In the genomic region with DNA sequence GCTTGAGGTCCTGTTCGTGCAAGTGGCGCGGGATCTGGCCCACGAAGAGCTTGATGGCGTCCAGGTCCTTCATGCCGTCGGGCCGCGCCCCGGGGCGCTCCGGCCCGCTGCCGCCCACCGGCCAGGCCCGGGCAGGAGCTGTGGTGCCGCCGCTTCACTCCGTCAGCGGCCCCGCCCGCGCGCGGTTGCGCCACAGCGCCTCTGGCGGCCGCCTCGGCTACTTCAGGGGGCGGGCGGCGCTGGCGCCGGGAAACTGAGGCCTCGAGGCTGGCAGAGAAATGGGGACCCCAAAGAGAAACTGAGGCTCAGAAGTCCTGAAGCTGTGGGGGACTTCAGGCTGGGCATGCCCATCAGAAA, we compare ENCODE assay signal across 8 mouse cellular contexts. TPM values are rescaled to one million over a fixed set of nuclear protein-coding genes. Genes with fewer than 3 reads are reported as not detected.
DNase-seq lines count a peak whose midpoint lies in the region; ATAC-seq and TF ChIP-seq lines count a peak whose summit lies in the region.

A gene (minus strand): TSS at position 177 of the 357 bp plus-strand sequence.

- peak within 1 kb of the TSS; percentile 72 for H3K4me3 ChIP-seq in forebrain, embryonic 14.5 days (ENCODE audit: low read depth, low read length)
- H3K4me3 ChIP-seq in limb, embryonic 15.5 days, result peak within 1 kb of the TSS; percentile 52
- peak within 1 kb of the TSS; percentile 77 for H3K4me3 ChIP-seq in midbrain, embryonic 14.5 days (replicated peaks; ENCODE audit: low read depth, low read length)
- H3K4me3 ChIP-seq in stomach, postnatal 0 days (ENCODE audit: low read depth, low read length), result peak within 1 kb of the TSS; percentile 40

- peaks cover 15% of the 10 kb centered on the region for H3K36me3 ChIP-seq in forebrain, embryonic 14.5 days (ENCODE audit: control insufficient read depth, insufficient read depth, low read length)
- peaks cover 13% of the 10 kb centered on the region for H3K36me3 ChIP-seq in limb, embryonic 15.5 days
- H3K36me3 ChIP-seq in midbrain, embryonic 14.5 days (ENCODE audit: control insufficient read depth, insufficient read depth, low read length), result peaks cover 13% of the 10 kb centered on the region
- no peaks in the 10 kb centered on the region for H3K36me3 ChIP-seq in stomach, postnatal 0 days (ENCODE audit: control insufficient read depth, insufficient read depth, low read length)

- H3K27ac ChIP-seq in forebrain, embryonic 14.5 days (ENCODE audit: low read depth, low read length), result peak within 1 kb of the TSS; percentile 70
- H3K27ac ChIP-seq in limb, embryonic 15.5 days, result no peak within 1 kb of the TSS
- peak within 1 kb of the TSS; percentile 86 for H3K27ac ChIP-seq in midbrain, embryonic 14.5 days (replicated peaks; ENCODE audit: low read depth, low read length)
- H3K27ac ChIP-seq in stomach, postnatal 0 days (replicated peaks), result no peak within 1 kb of the TSS

- H3K4me2 ChIP-seq in forebrain, embryonic 14.5 days (ENCODE audit: low read length), result peak within 1 kb of the TSS; percentile 60
- peak within 1 kb of the TSS; percentile 87 for H3K4me2 ChIP-seq in limb, embryonic 15.5 days
- peak within 1 kb of the TSS; percentile 75 for H3K4me2 ChIP-seq in midbrain, embryonic 14.5 days (ENCODE audit: low read length)
- peak within 1 kb of the TSS; percentile 79 for H3K4me2 ChIP-seq in stomach, postnatal 0 days (replicated peaks; ENCODE audit: low read depth)

- peak; percentile 74 for TF ChIP-seq CTCF in stomach, postnatal 0 days (IDR thresholded peaks at IDR 0.05; ENCODE audit: low read depth)

- H3K9me3 ChIP-seq in forebrain, embryonic 14.5 days (replicated peaks; ENCODE audit: control insufficient read depth, low read length), result no peaks in the 10 kb centered on the region
- no peaks in the 10 kb centered on the region for H3K9me3 ChIP-seq in limb, embryonic 15.5 days
- no peaks in the 10 kb centered on the region for H3K9me3 ChIP-seq in midbrain, embryonic 14.5 days (ENCODE audit: control insufficient read depth, low read length)
- no peaks in the 10 kb centered on the region for H3K9me3 ChIP-seq in stomach, postnatal 0 days (ENCODE audit: control insufficient read depth, low read length)

- peak within 1 kb of the TSS; percentile 85 for H3K9ac ChIP-seq in forebrain, embryonic 14.5 days (ENCODE audit: low read length)
- peak within 1 kb of the TSS; percentile 58 for H3K9ac ChIP-seq in limb, embryonic 15.5 days
- peak within 1 kb of the TSS; percentile 92 for H3K9ac ChIP-seq in midbrain, embryonic 14.5 days (replicated peaks; ENCODE audit: low read length)
- peak within 1 kb of the TSS; percentile 47 for H3K9ac ChIP-seq in stomach, postnatal 0 days (ENCODE audit: low read length)

- no peaks in the 10 kb centered on the region for H3K27me3 ChIP-seq in forebrain, embryonic 14.5 days (replicated peaks; ENCODE audit: control insufficient read depth, insufficient read depth, low read length)
- H3K27me3 ChIP-seq in limb, embryonic 15.5 days, result peaks cover 43% of the 10 kb centered on the region
- H3K27me3 ChIP-seq in midbrain, embryonic 14.5 days (ENCODE audit: control insufficient read depth, insufficient read depth, low read length), result no peaks in the 10 kb centered on the region
- H3K27me3 ChIP-seq in stomach, postnatal 0 days (ENCODE audit: control insufficient read depth, insufficient read depth, low read length), result no peaks in the 10 kb centered on the region; the same call in 1 of the 2 replicates

- peak; percentile 59; the same call in 1 of the 2 replicates for ATAC-seq in cerebellum, adult (ENCODE audit: insufficient number of reproducible peaks, low FRiP score, low TSS enrichment)
- ATAC-seq in forebrain, embryonic 14.5 days, result peak; percentile 81
- ATAC-seq in inflammation-experienced regulatory T-cells, adult 6 months, result peak; percentile 72
- ATAC-seq in limb, embryonic 15.5 days (ENCODE audit: insufficient number of reproducible peaks, low FRiP score, low TSS enrichment, low read depth), result no peak
- ATAC-seq in midbrain, embryonic 14.5 days (ENCODE audit: low FRiP score, low TSS enrichment), result peak; percentile 76
- ATAC-seq in stomach, postnatal 0 days (ENCODE audit: low FRiP score, low TSS enrichment), result peak; percentile 53; the same call in 1 of the 2 replicates

- peak; percentile 57 for DNase-seq in spleen, adult 12 weeks (ENCODE audit: low spot score)
- DNase-seq in spleen, postnatal 36 days (ENCODE audit: low spot score in 2 of 2), result no peak
- peak; percentile 67 for DNase-seq in forebrain, embryonic 14.5 days (ENCODE audit: low spot score)
- DNase-seq in midbrain, embryonic 14.5 days, result peak; percentile 87
- peak; percentile 65 for DNase-seq in stomach, postnatal 0 days (ENCODE audit: low spot score)

- no peak for TF ChIP-seq EP300 in stomach, postnatal 0 days (optimal IDR thresholded peaks at IDR 0.05)

- H3K4me1 ChIP-seq in forebrain, embryonic 14.5 days (ENCODE audit: control insufficient read depth, insufficient read depth, low read length), result peaks cover 23% of the 10 kb centered on the region
- peaks cover 9% of the 10 kb centered on the region for H3K4me1 ChIP-seq in limb, embryonic 15.5 days
- peaks cover 48% of the 10 kb centered on the region for H3K4me1 ChIP-seq in midbrain, embryonic 14.5 days (ENCODE audit: control insufficient read depth, insufficient read depth, low read length)
- no peaks in the 10 kb centered on the region for H3K4me1 ChIP-seq in stomach, postnatal 0 days (replicated peaks; ENCODE audit: control insufficient read depth, insufficient read depth)

- 0% methylated on average over 24 of the region's 36 CpGs for WGBS in forebrain, embryonic 14.5 days
- under 1% methylated on average over 36 of the region's 36 CpGs for WGBS in limb, embryonic 15.5 days
- WGBS in midbrain, embryonic 14.5 days, result under 1% methylated on average over 36 of the region's 36 CpGs
- under 1% methylated on average over 28 of the region's 36 CpGs for WGBS in stomach, postnatal 0 days

RNA-seq across cellular contexts. Expression of the gene that starts here (rescaled TPM):
- 57.9 and 69.6 TPM in 2 replicates for polyA plus RNA-seq in forebrain, embryonic 14.5 days (2014; fragmentation: Nextera tagmentation; extraction: Ambion mirVana)
- 1 to 10 TPM; 1.1 to 1.4 (median 1.2) TPM for polyA plus RNA-seq in inflammation-experienced regulatory T-cells, adult 6 months (2017; shearing (Covaris generic))
- 1.1 and 1.3 TPM in 2 replicates for polyA plus RNA-seq in limb, embryonic 15.5 days (2015; fragmentation: Nextera tagmentation; extraction: Ambion mirVana)
- polyA plus RNA-seq in midbrain, embryonic 14.5 days (2014; fragmentation: Nextera tagmentation; extraction: Ambion mirVana), result 61.3 and 117 TPM in 2 replicates
- polyA plus RNA-seq in stomach, postnatal 0 days (2015; fragmentation: Nextera tagmentation; extraction: Ambion mirVana), result 0.62 TPM in 2 replicates

Comparison
In these comparisons a context has a peak if more than half of its experiments do, and no peak if none do; other contexts are left out.
1. RNA of the gene that starts here (polyA plus RNA-seq): 61.3 to 117 TPM in midbrain, embryonic 14.5 days and 57.9 to 69.6 TPM in forebrain, embryonic 14.5 days; 1.1 to 1.3 TPM in limb, embryonic 15.5 days, 1.1 to 1.4 TPM in inflammation-experienced regulatory T-cells, adult 6 months and 0.62 TPM in stomach, postnatal 0 days; every median in the first group is over 10 times any median in the second.
2. DNase-seq: peak in spleen, adult 12 weeks (single experiment), forebrain, embryonic 14.5 days (single experiment) and midbrain, embryonic 14.5 days (single experiment); none in spleen, postnatal 36 days (0 of 2).
3. Peak in DNase-seq, ATAC-seq, H3K4me3 ChIP-seq, H3K9ac ChIP-seq and H3K4me2 ChIP-seq in stomach, postnatal 0 days; RNA of the gene not detected or under 1 TPM.
4. H3K27ac ChIP-seq: peak in forebrain, embryonic 14.5 days (single experiment) and midbrain, embryonic 14.5 days (single experiment); none in limb, embryonic 15.5 days (single experiment) and stomach, postnatal 0 days (single experiment).
5. Peak in every context shown above with its lines, with median percentiles within 50 percentile points of each other: H3K4me2 ChIP-seq, H3K4me3 ChIP-seq and H3K9ac ChIP-seq.